Comparison of ENCODE assay signal across 16 mouse cellular contexts in the genomic region with DNA sequence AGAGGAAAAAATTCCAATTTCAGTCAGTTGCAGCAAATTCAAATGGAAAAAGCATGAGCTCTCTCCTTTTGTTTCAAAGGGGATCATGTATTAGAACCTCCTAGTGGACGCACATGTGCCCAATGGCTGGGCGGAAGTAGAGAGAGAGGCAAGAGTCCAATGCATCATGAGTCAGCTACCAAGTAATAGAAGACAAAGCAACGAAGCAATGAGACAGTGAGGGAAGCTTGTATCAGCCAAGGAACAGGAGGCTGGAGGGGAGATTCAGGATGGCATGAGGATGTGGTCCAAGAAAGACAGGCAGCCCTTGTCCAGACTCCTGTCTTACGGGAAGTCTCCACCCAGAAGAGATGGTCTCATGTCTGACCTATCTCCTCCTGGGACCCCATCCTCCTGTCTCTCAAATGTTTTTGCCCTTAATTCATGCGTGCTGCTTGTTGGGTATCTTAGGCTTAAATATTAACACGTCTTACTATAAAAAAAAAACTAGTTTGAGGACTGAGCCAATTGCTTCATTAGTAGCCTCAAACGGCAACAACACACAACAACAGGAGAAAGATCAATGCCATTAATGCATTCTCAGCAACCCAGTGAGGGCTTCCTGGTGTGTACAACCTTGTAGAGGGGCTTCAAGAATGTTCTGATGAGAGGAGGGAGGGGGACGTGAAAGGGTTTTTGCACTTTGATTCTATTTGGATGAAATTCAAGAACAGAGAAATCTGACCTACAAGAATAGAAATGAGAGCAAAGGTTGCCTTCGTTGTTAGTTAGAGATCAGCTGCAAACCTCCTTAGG.
"Had no signal": no experiment of that assay in that cellular context is flagged by ENCODE, and none has a peak within 500 bp of the region (broad histone marks: within the 10 kb centered on the region; RNA-seq: fewer than 3 reads in every experiment).

No protein-coding gene starts in this region.

- DNase-seq: layer of hippocampus, postnatal 36 days; lung, adult 18-20 months; lung, postnatal 10 days; lung, postnatal 36 days; thymus, adult 18-20 months; thymus, postnatal 36 days had no signal

- H3K4me1 ChIP-seq: liver, embryonic 15.5 days; lung, embryonic 15.5 days; midbrain, embryonic 15.5 days; neural tube, embryonic 12.5 days; neural tube, embryonic 15.5 days had no signal

- H3K27me3 ChIP-seq: liver, embryonic 15.5 days; lung, embryonic 15.5 days; megakaryocyte, embryonic 14.5 days; midbrain, embryonic 15.5 days; neural tube, embryonic 12.5 days; neural tube, embryonic 15.5 days had no signal

- ATAC-seq: intestine, postnatal 0 days; midbrain, embryonic 15.5 days had no signal

- H3K4me2 ChIP-seq: liver, embryonic 11.5 days; liver, embryonic 15.5 days; lung, embryonic 15.5 days; midbrain, embryonic 15.5 days; neural tube, embryonic 12.5 days; neural tube, embryonic 15.5 days had no signal

- H3K27ac ChIP-seq: left cerebral cortex, adult 2 months; liver, embryonic 15.5 days; lung, embryonic 15.5 days; midbrain, embryonic 10.5 days; midbrain, embryonic 15.5 days; neural tube, embryonic 12.5 days; neural tube, embryonic 15.5 days had no signal

- H3K9ac ChIP-seq: liver, embryonic 15.5 days; lung, embryonic 15.5 days; midbrain, embryonic 15.5 days; neural tube, embryonic 12.5 days; neural tube, embryonic 15.5 days had no signal

- H3K4me3 ChIP-seq: left cerebral cortex, adult 2 months; liver, embryonic 15.5 days; lung, embryonic 15.5 days; megakaryocyte, embryonic 14.5 days; midbrain, embryonic 10.5 days; midbrain, embryonic 15.5 days; neural tube, embryonic 12.5 days; neural tube, embryonic 15.5 days had no signal

- H3K36me3 ChIP-seq: liver, embryonic 15.5 days; lung, embryonic 15.5 days; midbrain, embryonic 10.5 days; midbrain, embryonic 15.5 days; neural tube, embryonic 12.5 days had no signal

- H3K9me3 ChIP-seq: liver, embryonic 15.5 days; lung, embryonic 15.5 days; midbrain, embryonic 10.5 days; midbrain, embryonic 15.5 days; neural tube, embryonic 12.5 days; neural tube, embryonic 15.5 days had no signal
